Mouse (Mus musculus) midbrain, postnatal 0 days (tissue): ENCODE measurements around the gene Tex26. TPM values are rescaled to one million over a fixed set of nuclear protein-coding genes. Genes with fewer than 3 reads are reported as not detected.

ENCODE experiments used
- ATAC-seq: fragments of 200-750 bp; cut with Nextera tagmentation; 2 replicates; pipeline ENCODE4 v1.8.0; 2017; ENCODE audit warnings: moderate number of reproducible peaks, mild to moderate bottlenecking, moderate TSS enrichment, moderate library complexity; ENCODE audit not compliant: low FRiP score
- DNase-seq: peaks from one replicate; pipeline ENCODE4 v3.0.0-alpha.2; 2015; ENCODE audit warnings: low spot score
- H3K27ac ChIP-seq: fragments of 300-500 bp; sonication (generic); 2 replicates; pipeline ENCODE4 v1.5.1; 2014; ENCODE audit warnings: low read depth, mild to moderate bottlenecking, low read length, mixed read lengths
- H3K27me3 ChIP-seq: fragments of 300-500 bp; sonication (generic); 2 replicates; pipeline ENCODE4 v1.6.1; 2014; ENCODE audit warnings: low read length, control low read depth, mixed read lengths; ENCODE audit not compliant: insufficient read depth
- H3K36me3 ChIP-seq: fragments of 300-500 bp; sonication (generic); 2 replicates; pipeline ENCODE4 v1.6.1; 2014; ENCODE audit warnings: low read length, control low read depth, mixed read lengths; ENCODE audit not compliant: insufficient read depth
- H3K4me1 ChIP-seq: fragments of 300-500 bp; sonication (generic); 2 replicates; pipeline ENCODE4 v1.6.1; 2014; ENCODE audit warnings: mild to moderate bottlenecking, control low read depth, antibody characterized with exemption, low read length, mixed read lengths; ENCODE audit not compliant: insufficient read depth
- H3K4me2 ChIP-seq: fragments of 300-500 bp; sonication (generic); 2 replicates; pipeline ENCODE4 v1.6.1; 2014; ENCODE audit warnings: low read depth, mild to moderate bottlenecking, low read length, mixed read lengths; ENCODE audit not compliant: poor library complexity, severe bottlenecking
- H3K4me3 ChIP-seq: fragments of 300-500 bp; sonication (generic); 2 replicates; pipeline ENCODE4 v1.5.1; 2014; ENCODE audit warnings: low read depth, mild to moderate bottlenecking, low read length, moderate library complexity
- H3K9ac ChIP-seq: fragments of 300-500 bp; sonication (generic); replicated peaks from 2 replicates; pipeline ENCODE4 v1.6.1; 2014; ENCODE audit warnings: mild to moderate bottlenecking, low read length, moderate library complexity, mixed read lengths; ENCODE audit not compliant: poor library complexity, severe bottlenecking
- H3K9me3 ChIP-seq: fragments of 300-500 bp; sonication (generic); 2 replicates; pipeline ENCODE4 v1.6.1; 2016; ENCODE audit warnings: low read length, control low read depth
- CTCF ChIP-seq: IDR thresholded peaks from 2 replicates; pipeline ENCODE4 v1.5.1; 2016; ENCODE audit warnings: antibody characterized with exemption, mild to moderate bottlenecking
- WGBS: fragments of 180-500 bp; shearing (Covaris S2); extraction: QIAGEN DNeasy Blood & Tissue Kit; methylation state at CpG from one replicate; pipeline ENCODE4 v1.1.7; 2014; 5-methylcytosine and 5-hydroxymethylcytosine counted together
- polyA plus RNA-seq: library from polyadenylated mRNA; unstranded; fragments of >200 nt; fragmentation: Nextera tagmentation; extraction: Ambion mirVana; gene quantifications from 2 replicates; pipeline ENCODE4 v1.2.1, GENCODE M21; 2015
- total RNA-seq: library from RNA; depleted of rRNA; stranded (reverse); fragments of >200 nt; gene quantifications from 2 replicates; pipeline ENCODE4 v1.2.3, GENCODE M21; 2014

Gene Tex26
- total and polyA plus RNA-seq, 2 experiments from 2014 or later: 1.4 to 1.9 TPM

GRCm38 (mm10) chr5:149447733-149448132 is 8.3 kb downstream of the Tex26 start:
- peak; percentile 55 for TF ChIP-seq CTCF
- 85% methylated on average over 5 of the region's 5 CpGs for WGBS
- no peak overlapping the region for H3K27ac ChIP-seq
- no peaks in the 10 kb centered on the region for H3K9me3 ChIP-seq
- DNase-seq (no peak), ATAC-seq (no peak)
- H3K9ac ChIP-seq: no peak overlapping the region
- H3K4me3 ChIP-seq: no peak overlapping the region
- H3K36me3 ChIP-seq: no peaks in the 10 kb centered on the region
- no peak overlapping the region for H3K4me2 ChIP-seq
- H3K4me1 ChIP-seq: no peaks in the 10 kb centered on the region
- no peaks in the 10 kb centered on the region for H3K27me3 ChIP-seq

DNA sequence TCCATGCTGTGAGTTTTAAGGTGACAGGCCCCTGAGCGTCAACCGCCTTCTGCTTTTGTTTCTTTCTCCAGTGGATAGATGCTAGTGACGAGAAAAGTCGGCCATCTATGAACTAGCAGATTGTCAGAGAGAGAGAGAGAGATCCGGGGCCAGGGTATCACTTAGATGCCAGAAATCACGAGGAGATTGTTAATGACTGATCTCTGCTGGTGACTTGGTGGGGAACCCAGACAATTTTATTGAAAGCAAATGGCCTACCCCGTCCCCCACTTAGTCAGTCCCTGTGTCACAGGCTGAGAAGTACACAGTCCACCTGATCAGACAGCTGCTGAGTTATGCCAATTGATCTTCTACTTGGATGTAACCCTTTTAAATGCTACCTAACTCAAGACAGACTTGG is 9.9 kb downstream of the Tex26 start:
- TF ChIP-seq CTCF: no peak
- Histone ChIP-seq H3K4me3 (no peak overlapping the region), H3K9ac (no peak overlapping the region), H3K9me3 (no peaks in the 10 kb centered on the region), H3K27ac (no peak overlapping the region), H3K4me1 (no peaks in the 10 kb centered on the region), H3K27me3 (no peaks in the 10 kb centered on the region), H3K4me2 (no peak overlapping the region), H3K36me3 (no peaks in the 10 kb centered on the region)
- 88% methylated on average over 7 of the region's 7 CpGs for WGBS
- ATAC-seq: no peak
- DNase-seq: no peak

DNA sequence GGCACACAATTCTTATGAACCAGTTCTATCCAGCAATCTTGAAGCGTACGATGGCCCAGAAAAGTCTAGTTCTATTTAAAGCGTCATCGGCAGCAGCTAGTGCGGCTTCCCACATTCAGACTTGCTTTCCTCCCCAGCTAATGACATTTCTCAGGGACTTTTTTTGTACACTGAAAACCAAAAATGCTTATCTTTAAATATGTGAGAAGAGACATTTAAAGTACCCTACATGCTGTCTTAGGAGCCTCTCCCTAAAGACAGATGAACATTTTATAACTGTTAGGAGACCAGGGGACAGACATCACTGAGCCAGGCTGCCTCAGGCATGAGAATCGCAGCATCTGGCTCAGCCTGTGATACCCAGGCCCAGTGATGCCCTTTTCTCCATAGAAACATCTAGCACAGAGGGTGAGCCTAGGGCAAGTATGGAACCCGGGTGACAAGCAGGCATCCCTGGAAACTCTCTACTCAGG is 11.8 kb downstream of the Tex26 start:
- Histone ChIP-seq H3K36me3 (no peaks in the 10 kb centered on the region), H3K4me3 (no peak overlapping the region), H3K4me1 (no peaks in the 10 kb centered on the region), H3K9me3 (no peaks in the 10 kb centered on the region), H3K9ac (no peak overlapping the region), H3K4me2 (no peak overlapping the region), H3K27me3 (no peaks in the 10 kb centered on the region), H3K27ac (no peak overlapping the region)
- DNase-seq (peak; percentile 36), ATAC-seq (no peak)
- TF ChIP-seq CTCF: no peak
- 65% methylated on average over 7 of the region's 7 CpGs for WGBS

DNA sequence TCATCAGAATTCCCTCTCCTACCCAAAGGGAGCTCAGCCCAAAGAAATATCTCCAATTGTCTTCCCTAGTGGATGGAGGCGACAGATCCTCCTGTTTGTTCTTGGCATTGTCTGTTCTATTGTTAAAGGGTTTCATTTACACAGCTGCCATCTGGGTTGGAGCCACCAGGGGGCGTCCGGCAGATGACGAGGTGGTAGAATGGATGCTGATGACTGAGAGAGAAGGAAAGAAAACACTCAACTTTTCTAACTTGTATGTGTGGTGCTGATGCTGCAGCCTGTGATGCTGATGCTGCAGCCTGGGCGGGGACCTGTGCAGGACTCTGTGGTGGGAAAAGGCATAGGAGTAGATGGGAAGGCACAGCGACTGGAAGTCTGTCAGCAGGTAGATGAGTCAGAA is 14.8 kb downstream of the Tex26 start:
- Histone ChIP-seq H3K27ac (no peak overlapping the region), H3K4me1 (no peaks in the 10 kb centered on the region; the same call in 1 of the 2 replicates), H3K4me3 (no peak overlapping the region), H3K9me3 (no peaks in the 10 kb centered on the region), H3K4me2 (no peak overlapping the region), H3K27me3 (no peaks in the 10 kb centered on the region), H3K9ac (no peak overlapping the region), H3K36me3 (no peaks in the 10 kb centered on the region)
- TF ChIP-seq CTCF: peak; percentile 61
- 35% methylated on average over 6 of the region's 6 CpGs for WGBS
- DNase-seq (no peak), ATAC-seq (no peak)

GRCm38 (mm10) chr5:149456544-149456943 is 17.1 kb downstream of the Tex26 start:
- ATAC-seq (no peak), DNase-seq (no peak)
- Histone ChIP-seq H3K4me1 (peaks cover 4% of the 10 kb centered on the region), H3K36me3 (no peaks in the 10 kb centered on the region), H3K4me2 (no peak overlapping the region), H3K4me3 (no peak overlapping the region), H3K27me3 (no peaks in the 10 kb centered on the region), H3K9ac (no peak overlapping the region), H3K9me3 (no peaks in the 10 kb centered on the region), H3K27ac (no peak overlapping the region)
- WGBS: 90% methylated on average over 7 of the region's 7 CpGs
- TF ChIP-seq CTCF: peak; percentile 31; the same call in 1 of the 2 replicates

- H3K9ac ChIP-seq: no peak overlapping the region
- 87% methylated on average over 3 of the region's 3 CpGs for WGBS
- H3K9me3 ChIP-seq: no peaks in the 10 kb centered on the region
- no peak for TF ChIP-seq CTCF
- no peak overlapping the region for H3K4me2 ChIP-seq
- no peaks in the 10 kb centered on the region for H3K27me3 ChIP-seq
- no peak overlapping the region for H3K27ac ChIP-seq
- H3K4me3 ChIP-seq: no peak overlapping the region
- no peak for DNase-seq
- ATAC-seq: no peak
- peaks cover 4% of the 10 kb centered on the region for H3K4me1 ChIP-seq
- H3K36me3 ChIP-seq: no peaks in the 10 kb centered on the region
Observed at GRCm38 (mm10) chr5:149462071-149462470, 22.6 kb downstream of the Tex26 start.
